Mouse (Mus musculus) liver, embryonic 14.5 days (tissue): Measurements from ENCODE around the gene Aurkb.

Source experiments
- CTCF ChIP-seq: IDR thresholded peaks from 2 replicates; pipeline ENCODE4 v1.5.1; 2016; ENCODE audit warnings: antibody characterized with exemption, low read depth, control low read depth
- EP300 ChIP-seq: IDR thresholded peaks from 2 replicates; pipeline ENCODE4 v1.6.1; 2016; ENCODE audit warnings: antibody characterized with exemption, low read depth

DNA sequence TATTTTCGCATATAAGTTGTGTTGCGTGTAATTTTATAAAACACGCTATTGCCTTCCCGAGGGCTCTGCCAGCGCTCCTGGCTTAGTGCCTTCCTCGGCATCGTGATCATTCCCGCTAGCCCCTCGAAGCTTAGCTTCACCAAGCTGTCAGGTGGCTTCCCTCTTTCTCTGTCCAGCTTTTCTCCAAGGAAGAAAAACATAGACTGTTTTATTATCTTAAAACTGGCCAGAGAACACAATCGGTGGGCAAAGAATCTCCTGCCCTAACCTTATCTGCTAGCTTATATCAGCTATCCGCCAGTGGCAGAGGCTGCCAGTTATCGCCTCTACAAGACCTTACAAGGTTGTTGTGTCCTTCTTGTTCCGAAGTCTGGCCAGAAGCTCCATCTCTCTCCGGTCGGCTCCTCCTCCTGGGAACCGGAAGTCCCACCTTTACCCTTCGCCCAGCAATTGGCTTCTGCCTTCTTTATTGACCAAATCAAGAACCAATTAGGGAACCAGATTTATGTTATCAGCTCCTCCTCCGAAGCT lies 33.3 kb upstream of the Aurkb start:
- no peak for TF ChIP-seq CTCF
- TF ChIP-seq EP300, result peak; percentile 86
